Mouse (Mus musculus) stomach, postnatal 0 days (tissue): ENCODE data around the gene D630023F18Rik. TPM values are rescaled to one million over a fixed set of nuclear protein-coding genes. Genes with fewer than 3 reads are reported as not detected.

Source experiments
- ATAC-seq: fragments of 200-750 bp; cut with Nextera tagmentation; 2 replicates; pipeline ENCODE4 v1.8.0; 2017; ENCODE audit not compliant: low FRiP score, low TSS enrichment
- DNase-seq: peaks from one replicate; pipeline ENCODE4 v3.0.0-alpha.2; 2016; ENCODE audit warnings: low spot score
- H3K27ac ChIP-seq: fragments of 300-500 bp; sonication (generic); replicated peaks from 2 replicates; pipeline ENCODE4 v1.5.1; 2014; ENCODE audit warnings: mild to moderate bottlenecking, control low read depth
- H3K27me3 ChIP-seq: fragments of 300-500 bp; sonication (generic); 2 replicates; pipeline ENCODE4 v1.6.1; 2014; ENCODE audit warnings: low read length; ENCODE audit not compliant: control insufficient read depth, insufficient read depth
- H3K36me3 ChIP-seq: fragments of 300-500 bp; sonication (generic); 2 replicates; pipeline ENCODE4 v1.6.1; 2014; ENCODE audit warnings: low read length, mixed read lengths; ENCODE audit not compliant: control insufficient read depth, insufficient read depth
- H3K4me1 ChIP-seq: fragments of 300-500 bp; sonication (generic); replicated peaks from 2 replicates; pipeline ENCODE4 v1.6.1; 2014; ENCODE audit warnings: antibody characterized with exemption; ENCODE audit not compliant: control insufficient read depth, insufficient read depth
- H3K4me2 ChIP-seq: fragments of 300-500 bp; sonication (generic); replicated peaks from 2 replicates; pipeline ENCODE4 v1.6.1; 2014; ENCODE audit warnings: low read depth, mild to moderate bottlenecking, control low read depth, moderate library complexity
- H3K4me3 ChIP-seq: fragments of 300-500 bp; sonication (generic); 2 replicates; pipeline ENCODE4 v1.5.1; 2014; ENCODE audit warnings: low read depth, low read length, control low read depth
- H3K9ac ChIP-seq: fragments of 300-500 bp; sonication (generic); 2 replicates; pipeline ENCODE4 v1.6.1; 2014; ENCODE audit warnings: mild to moderate bottlenecking, low read length, control low read depth, mixed read lengths
- H3K9me3 ChIP-seq: fragments of 300-500 bp; sonication (generic); 2 replicates; pipeline ENCODE4 v1.6.1; 2016; ENCODE audit warnings: low read length; ENCODE audit not compliant: control insufficient read depth
- CTCF ChIP-seq: IDR thresholded peaks from 2 replicates; pipeline ENCODE4 v1.5.1; 2016; ENCODE audit warnings: antibody characterized with exemption, low read depth, mild to moderate bottlenecking, moderate library complexity
- EP300 ChIP-seq: optimal IDR thresholded peaks from 2 replicates; pipeline ENCODE3; 2016; ENCODE audit warnings: antibody characterized with exemption
- WGBS: fragments of 180-500 bp; shearing (Covaris S2); extraction: QIAGEN DNeasy Blood & Tissue Kit; methylation state at CpG from one replicate; pipeline ENCODE4 v1.1.7; 2014; 5-methylcytosine and 5-hydroxymethylcytosine counted together
- polyA plus RNA-seq: library from polyadenylated mRNA; unstranded; fragments of >200 nt; fragmentation: Nextera tagmentation; extraction: Ambion mirVana; gene quantifications from 2 replicates; pipeline ENCODE4 v1.2.1, GENCODE M21; 2015

Gene D630023F18Rik
- polyA plus RNA-seq, 1 experiment from 2014 or later: 0.27 TPM

DNA sequence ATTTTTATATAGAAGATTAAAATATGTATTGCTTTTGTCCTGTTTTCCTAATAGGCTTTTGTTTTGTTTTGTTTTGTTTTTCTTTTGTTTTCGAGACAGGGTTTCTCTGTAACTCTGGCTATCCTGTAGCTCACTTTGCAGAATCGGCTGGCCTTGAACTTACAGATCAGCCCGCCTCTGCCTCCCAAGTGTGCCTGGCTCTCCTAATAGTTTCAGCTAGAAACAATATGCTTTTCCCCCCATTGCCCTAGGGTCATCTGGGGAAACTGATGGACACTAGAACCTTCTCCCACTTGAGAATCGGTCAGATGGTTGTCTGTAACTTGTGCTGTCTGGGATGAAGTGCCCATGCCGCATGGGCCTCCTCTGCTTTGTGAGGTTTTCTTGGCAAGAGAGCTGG lies 33.1 kb upstream of the D630023F18Rik start:
- no peak overlapping the region for H3K4me2 ChIP-seq
- no peaks in the 10 kb centered on the region for H3K4me1 ChIP-seq
- no peak overlapping the region for H3K9ac ChIP-seq
- no peak overlapping the region for H3K4me3 ChIP-seq
- no peak for TF ChIP-seq EP300
- TF ChIP-seq CTCF: no peak
- ATAC-seq (no peak), DNase-seq (no peak)
- peaks cover 9% of the 10 kb centered on the region; the same call in 1 of the 2 replicates for H3K36me3 ChIP-seq
- H3K9me3 ChIP-seq: no peaks in the 10 kb centered on the region
- no peak overlapping the region for H3K27ac ChIP-seq
- H3K27me3 ChIP-seq: no peaks in the 10 kb centered on the region
- 94% methylated on average over 5 of the region's 5 CpGs for whole genome bisulfite sequencing

DNA sequence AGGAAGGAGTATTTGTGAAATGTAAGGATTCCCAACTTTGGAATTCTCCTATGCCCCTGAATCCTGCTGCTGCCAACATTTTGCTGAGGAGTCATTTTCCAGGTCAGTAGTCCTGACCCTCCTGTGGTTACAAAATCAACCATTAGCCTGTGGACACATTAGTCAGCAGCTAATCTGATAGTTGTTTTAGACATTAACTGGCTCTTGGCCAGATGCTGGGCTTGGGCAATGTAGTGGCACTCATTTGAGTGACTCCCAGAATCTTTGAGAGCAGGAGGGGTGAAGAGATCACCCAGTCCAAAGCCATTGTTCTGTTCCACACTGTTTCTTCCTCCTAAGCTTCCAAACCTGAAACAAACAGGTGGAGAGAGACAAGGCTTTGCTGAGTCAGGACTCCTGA lies 31.8 kb upstream of the D630023F18Rik start:
- DNase-seq: peak; percentile 29
- Histone ChIP-seq H3K27ac (no peak overlapping the region), H3K4me3 (no peak overlapping the region), H3K9ac (no peak overlapping the region), H3K4me2 (no peak overlapping the region), H3K27me3 (no peaks in the 10 kb centered on the region), H3K9me3 (no peaks in the 10 kb centered on the region), H3K4me1 (no peaks in the 10 kb centered on the region), H3K36me3 (0 out of 2 replicates have a peak, but pooled peaks cover 2% of the 10 kb centered on the region)
- ATAC-seq: no peak
- no peak for TF ChIP-seq EP300
- no peak for TF ChIP-seq CTCF

DNA sequence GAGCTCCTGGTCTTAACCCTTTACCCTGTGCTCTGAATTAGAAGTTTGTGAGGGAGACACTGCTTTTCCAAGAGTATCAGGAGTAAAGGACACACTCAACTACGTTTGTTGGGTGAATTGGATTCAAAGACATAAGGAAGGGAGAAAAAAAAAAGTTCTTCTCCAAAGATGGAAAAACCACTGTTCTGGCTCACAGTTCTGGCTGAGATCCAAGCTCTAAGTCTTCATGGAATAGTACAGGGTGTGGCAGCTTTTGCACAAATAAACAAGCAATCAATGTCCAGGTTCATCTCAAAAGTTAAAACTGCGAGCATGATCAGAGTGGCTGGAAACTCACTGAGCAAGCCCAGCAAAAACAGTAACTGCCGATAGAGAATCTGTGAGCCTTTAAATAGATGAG lies 25.0 kb upstream of the D630023F18Rik start:
- Histone ChIP-seq H3K9me3 (no peaks in the 10 kb centered on the region), H3K9ac (no peak overlapping the region), H3K4me3 (no peak overlapping the region), H3K27me3 (no peaks in the 10 kb centered on the region), H3K4me2 (no peak overlapping the region), H3K4me1 (no peaks in the 10 kb centered on the region), H3K27ac (no peak overlapping the region), H3K36me3 (no peaks in the 10 kb centered on the region)
- TF ChIP-seq CTCF: no peak
- TF ChIP-seq EP300: no peak
- no peak for ATAC-seq
- 52% methylated on average over 3 of the region's 3 CpGs for WGBS
- DNase-seq: no peak

DNA sequence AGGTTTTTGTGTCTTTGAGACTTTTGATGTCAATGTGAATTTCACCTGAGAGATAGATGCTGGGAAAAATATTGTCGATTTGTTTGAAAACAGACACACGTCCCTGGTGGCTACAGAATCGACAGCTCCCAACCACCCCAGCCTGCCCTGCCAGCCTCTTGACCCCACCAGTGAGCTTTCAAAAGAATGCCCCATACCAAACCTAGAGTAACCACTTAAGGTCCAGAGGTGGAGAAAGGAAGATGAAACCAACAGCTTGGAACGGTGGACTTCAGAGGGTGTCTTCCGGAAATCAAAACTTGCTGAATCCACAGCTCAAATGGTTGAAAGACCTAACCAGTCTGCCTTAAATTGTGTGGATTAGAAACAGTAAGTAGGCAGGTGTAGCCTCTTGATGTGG lies 24.3 kb upstream of the D630023F18Rik start:
- no peak overlapping the region for H3K4me3 ChIP-seq
- H3K27me3 ChIP-seq: no peaks in the 10 kb centered on the region
- H3K9ac ChIP-seq: no peak overlapping the region
- DNase-seq (no peak), ATAC-seq (no peak)
- TF ChIP-seq CTCF: no peak
- no peak for TF ChIP-seq EP300
- no peaks in the 10 kb centered on the region for H3K9me3 ChIP-seq
- no peaks in the 10 kb centered on the region for H3K4me1 ChIP-seq
- no peaks in the 10 kb centered on the region for H3K36me3 ChIP-seq
- 87% methylated on average over 5 of the region's 5 CpGs for WGBS
- H3K27ac ChIP-seq: no peak overlapping the region
- H3K4me2 ChIP-seq: no peak overlapping the region

DNA sequence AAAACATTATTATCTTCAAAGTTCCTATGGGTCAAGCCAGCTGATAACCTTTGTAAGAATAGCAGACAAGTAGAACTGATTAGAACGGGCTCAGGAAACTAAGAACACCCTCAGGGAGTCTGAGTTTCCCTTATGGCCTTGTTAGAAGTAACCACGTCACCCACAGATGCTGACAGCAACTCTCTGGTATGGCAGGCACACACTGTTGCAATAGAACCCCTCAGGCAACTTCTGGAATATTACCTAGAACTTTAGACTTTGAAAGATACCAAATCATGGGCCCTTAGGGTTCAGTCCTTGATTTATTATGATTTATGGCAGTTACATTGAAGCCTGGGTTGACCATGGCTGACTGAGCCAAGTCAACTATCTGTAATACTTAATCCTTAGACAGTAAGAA lies 23.6 kb upstream of the D630023F18Rik start:
- H3K36me3 ChIP-seq: no peaks in the 10 kb centered on the region
- no peak for DNase-seq

DNA sequence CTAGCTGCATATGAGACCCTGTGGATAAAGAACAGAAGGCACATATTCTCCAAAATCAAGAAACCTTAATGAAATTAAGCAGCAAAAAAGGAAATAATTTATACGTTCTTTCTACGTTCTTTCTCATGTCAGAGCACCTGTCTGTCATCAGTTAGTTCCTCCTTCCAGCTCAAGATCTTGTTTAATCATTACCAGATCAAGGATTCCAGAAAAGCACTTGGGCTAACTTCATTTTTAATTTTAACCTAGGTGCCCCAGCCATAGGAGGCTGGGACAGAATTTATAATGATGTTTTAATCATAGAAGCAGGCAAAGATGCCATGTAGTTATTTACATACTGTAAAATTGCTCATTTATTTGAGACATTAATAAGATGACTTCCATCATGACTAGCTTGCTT lies 21.8 kb upstream of the D630023F18Rik start:
- no peak overlapping the region for H3K4me3 ChIP-seq
- 72% methylated on average over 2 of the region's 2 CpGs for WGBS
- no peaks in the 10 kb centered on the region for H3K27me3 ChIP-seq
- ATAC-seq: no peak
- H3K4me2 ChIP-seq: no peak overlapping the region
- H3K27ac ChIP-seq: no peak overlapping the region
- no peak overlapping the region for H3K9ac ChIP-seq
- TF ChIP-seq EP300: no peak
- TF ChIP-seq CTCF: no peak
- H3K9me3 ChIP-seq: no peaks in the 10 kb centered on the region
- no peak for DNase-seq
- no peaks in the 10 kb centered on the region for H3K36me3 ChIP-seq
- no peaks in the 10 kb centered on the region for H3K4me1 ChIP-seq

More for the DNA sequence above, 23.6 kb upstream of the D630023F18Rik start:
- no peaks in the 10 kb centered on the region for H3K4me1 ChIP-seq
- WGBS: 39% methylated on average over 2 of the region's 2 CpGs
- no peaks in the 10 kb centered on the region for H3K27me3 ChIP-seq
- TF ChIP-seq EP300: no peak
- no peak for TF ChIP-seq CTCF
- ATAC-seq: no peak
- no peaks in the 10 kb centered on the region for H3K9me3 ChIP-seq
- H3K4me3 ChIP-seq: no peak overlapping the region
- no peak overlapping the region for H3K4me2 ChIP-seq
- H3K9ac ChIP-seq: no peak overlapping the region
- no peak overlapping the region for H3K27ac ChIP-seq
